Mouse (Mus musculus) urinary bladder, postnatal 4 days (tissue): ENCODE results near the gene Josd2.

Experiments used
- DNase-seq, 2 experiments: peaks; one replicate each; pipeline ENCODE4 v3.0.0; 2021 to 2022; ENCODE audit warnings: low spot score in 2 of 2

The Josd2 gene

DNA sequence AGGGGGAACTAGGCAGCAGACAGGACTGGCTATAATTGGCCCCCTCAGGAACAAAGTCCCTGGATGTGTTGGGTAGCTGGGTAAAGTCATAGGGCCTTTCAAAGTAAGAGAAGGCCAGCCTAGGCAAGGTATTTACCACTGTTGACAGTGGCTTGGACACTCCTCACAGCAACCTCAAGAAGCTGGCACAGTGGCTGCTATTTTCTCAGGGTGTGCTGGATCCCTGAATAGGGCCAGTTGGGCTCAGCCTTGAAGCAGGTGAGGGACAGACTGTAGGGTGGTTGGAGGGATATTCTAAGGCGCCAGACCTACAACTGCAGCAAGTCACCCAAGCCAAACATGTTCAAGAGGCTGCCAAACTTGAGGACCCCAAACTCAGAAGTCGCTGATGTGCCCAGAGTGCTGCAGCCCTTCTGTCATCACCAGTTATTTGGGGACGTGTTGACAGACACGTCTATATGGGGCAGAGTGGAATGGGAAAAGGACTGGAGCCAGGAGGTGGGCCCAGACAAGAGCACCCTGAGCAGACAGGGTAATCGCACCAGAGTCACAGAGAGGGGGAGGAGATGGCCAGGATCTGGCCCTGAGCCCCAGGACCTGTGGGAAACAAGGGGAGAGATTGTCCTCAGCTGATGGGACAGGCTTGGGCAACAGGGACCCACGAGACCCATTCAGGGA lies 4.2 kb downstream of the Josd2 start:
- DNase-seq, result peak in 1 of 2 experiments; percentile 36

DNA sequence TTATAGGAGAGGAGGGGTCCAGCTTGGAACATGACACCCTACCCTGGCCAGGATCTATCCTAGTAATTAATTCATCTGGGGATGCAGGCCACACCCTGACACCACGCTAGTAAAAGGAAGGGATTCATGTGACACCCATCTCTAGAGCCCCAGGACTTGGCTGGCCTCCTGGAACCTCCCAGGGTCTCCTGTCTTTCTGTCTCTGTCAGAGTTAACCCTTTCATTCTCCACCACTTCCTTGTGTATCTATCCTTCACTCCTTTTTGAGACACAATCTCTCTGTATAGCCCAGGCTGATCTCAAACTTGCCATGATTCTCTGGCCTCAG lies 4.7 kb downstream of the Josd2 start:
- no peak for DNase-seq

DNA sequence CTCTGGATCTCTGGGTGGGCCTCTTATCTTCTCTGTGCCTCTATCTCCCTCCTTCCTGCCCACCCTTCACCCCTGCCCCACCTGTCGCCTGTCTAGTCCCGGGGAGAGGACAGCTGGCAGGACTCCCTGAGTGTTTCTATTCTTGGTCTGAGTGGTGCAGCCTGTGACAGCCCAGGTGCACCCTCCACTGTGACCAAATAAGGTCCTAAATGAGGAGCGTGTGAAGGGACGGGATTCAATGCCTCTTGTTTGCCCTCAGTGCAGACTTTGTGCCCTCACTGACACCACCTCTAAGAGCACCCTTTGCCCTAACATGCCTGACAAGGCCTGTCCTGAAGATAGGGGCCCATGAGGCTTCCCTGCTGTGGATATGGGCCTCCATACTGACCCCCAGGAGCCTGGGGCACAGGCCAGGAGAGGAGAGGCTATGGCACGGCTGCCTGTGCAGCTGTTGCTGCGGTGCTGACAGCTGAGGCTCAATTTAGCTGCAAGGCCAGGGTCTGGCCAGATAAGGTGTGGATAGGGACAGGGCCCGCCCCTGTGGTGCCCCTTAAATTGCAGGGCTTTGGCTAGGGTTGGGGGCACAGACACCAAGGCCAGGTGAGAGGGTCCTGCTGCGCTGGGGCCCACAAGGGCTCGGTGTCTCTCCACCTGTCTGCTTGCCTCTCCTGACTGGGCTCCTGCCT lies 5.3 kb downstream of the Josd2 start:
- DNase-seq, result no peak

- DNase-seq, result no peak
Measured at GRCm38 (mm10) chr7:44474419-44474818, 6.6 kb downstream of the Josd2 start.

- peak in 1 of 2 experiments; percentile 44 for DNase-seq
Measured at GRCm38 (mm10) chr7:44475046-44475614, 7.3 kb downstream of the Josd2 start.

DNA sequence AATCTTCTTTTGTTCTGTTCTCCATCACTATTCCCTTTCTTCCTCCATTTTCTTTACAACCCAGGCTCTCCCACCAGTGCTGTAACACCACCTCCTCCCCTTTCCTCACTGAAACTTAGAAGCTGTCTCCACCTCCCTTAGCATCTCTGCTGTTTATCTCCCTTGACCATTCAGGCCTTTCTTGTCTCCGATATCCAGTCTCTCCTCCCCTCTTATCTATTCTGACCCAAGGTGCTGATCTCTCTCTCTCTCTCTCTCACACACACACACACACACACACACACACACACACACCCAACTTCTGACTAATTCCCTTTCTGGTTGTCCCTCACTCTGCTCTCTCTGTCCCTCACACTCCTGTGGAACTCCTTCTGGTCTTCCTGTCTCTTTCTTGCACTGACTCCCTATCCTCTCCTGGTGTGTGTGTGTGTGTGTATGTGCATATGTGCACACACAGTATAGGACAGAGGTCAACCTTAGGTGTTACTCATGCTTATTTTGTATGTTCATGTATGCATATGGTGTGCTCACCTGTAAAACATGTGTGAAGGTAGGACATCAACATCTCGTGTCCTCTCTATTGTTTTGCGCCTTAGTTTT lies 15.2 kb downstream of the Josd2 start:
- DNase-seq, result no peak

DNA sequence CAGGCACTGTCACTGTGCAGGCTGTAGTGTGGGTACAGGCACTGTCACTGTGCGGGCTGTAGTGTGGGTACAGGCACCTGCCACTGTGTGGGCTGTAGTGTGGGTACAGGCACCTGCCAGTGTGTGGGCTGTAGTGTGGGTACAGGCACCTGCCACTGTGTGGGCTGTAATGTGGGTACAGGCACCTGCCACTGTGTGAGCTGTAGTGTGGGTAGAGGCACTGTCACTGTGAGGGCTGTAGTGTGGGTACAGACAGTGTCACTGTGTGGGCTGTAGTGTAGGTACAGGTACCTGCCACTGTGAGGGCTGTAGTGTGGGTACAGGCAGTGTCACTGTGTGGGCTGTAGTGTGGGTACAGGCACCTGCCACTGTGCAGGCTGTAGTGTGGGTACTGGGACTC lies 16.3 kb downstream of the Josd2 start:
- no peak for DNase-seq

- DNase-seq, result peak; percentile 35 to 80
Measured at GRCm38 (mm10) chr7:44484841-44485571, 17.2 kb downstream of the Josd2 start.

DNA sequence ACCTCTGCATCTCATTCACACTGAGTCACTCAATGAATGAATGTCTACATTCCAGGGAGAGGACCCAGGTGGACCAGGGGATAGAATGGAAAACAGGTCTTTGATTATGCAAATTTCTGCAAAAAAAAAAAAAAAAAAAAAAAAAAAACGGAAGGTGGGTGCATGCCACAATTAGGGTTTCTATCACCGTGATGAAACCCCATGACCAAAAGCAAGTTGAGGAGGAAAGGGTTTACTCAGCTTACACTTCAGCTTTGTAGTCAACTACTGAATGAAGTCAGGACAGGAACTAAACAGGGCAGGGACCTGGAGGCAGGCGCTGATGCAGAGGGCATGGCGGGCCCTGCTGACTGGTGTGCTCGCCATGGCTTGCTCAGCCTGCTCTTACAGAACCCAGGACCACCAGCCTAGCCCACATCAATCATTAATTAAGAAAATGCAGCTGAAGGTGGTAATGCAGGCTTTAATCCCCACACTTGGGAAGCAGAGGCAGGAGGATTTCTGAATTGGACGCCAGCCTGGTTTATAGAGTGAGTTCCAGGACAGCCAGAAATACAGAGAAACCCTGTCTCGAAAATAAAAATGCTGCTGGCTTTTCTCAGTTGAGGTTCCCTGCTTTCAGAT lies 17.9 kb downstream of the Josd2 start:
- peak; percentile 9 to 36 for DNase-seq

DNA sequence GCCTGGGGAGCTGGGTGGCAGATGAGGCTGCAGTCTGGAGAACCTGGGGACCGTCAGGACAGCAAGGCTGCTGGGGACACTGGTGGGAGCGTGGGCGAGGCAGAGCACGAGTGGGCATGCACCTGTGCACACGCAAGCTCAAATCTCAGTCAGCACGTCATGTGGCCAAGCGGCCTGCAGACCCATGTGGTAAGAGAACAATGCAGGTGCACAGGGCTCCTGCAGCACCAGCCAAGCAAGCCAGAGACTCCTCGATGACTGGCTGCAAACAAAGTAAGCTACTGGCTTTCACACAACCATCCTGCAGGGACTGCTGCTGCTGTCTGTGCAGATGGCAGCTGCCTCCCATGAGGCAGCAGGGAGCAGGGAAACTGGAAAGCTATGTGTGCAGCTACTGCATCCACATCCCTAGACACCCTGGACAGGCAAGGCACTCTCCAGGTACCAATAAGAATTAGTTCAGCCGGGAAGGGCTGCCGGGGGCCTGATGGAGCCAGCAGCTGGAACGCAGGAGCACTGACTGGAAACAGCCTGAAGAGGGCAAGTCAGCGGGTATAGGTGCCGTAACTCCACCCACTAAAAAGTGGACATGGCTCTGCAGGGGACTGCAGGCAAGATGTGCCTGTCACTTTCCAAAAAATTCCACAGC lies 19.3 kb downstream of the Josd2 start:
- DNase-seq, result peak; percentile 13 to 54

DNA sequence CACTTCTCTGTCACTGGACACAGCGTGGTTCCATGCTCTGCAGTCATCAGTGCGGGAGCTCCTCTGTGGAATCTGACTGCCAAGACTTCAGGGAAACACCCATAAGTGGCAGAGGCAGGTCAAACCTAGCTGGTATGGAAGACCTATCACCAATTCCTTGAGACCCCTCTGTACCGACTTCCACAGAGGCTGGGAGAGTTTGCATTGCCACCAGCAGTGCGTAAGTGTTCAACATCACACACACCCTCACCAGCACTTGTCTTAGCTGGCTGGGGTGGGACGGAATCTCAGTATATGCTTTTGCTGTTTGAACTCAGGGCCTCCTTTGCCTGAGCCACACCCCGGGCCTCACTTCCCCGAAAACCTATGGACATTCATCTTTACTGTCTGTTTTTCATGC lies 20.2 kb downstream of the Josd2 start:
- DNase-seq, result peak; percentile 12 to 56

DNA sequence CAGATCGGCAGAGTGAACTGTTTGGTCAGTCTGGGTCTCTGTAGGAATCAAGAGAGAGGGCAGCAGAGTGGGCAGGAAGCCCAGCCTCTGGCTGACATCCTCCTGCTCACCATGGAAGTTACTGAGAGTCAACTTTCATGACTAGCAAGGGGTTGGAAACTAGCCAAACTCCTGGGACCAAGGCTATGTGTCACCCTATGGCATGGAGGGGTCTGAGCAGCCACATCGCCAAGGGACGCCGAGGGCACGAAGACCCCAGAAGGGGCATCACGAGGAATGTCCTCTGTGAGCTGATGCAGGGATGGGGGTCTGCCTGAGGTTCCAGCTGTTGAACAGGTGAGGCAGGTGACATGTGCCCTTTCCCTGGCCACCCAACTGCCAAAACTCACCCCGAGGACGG lies 20.8 kb downstream of the Josd2 start:
- peak in 1 of 2 experiments; percentile 53 for DNase-seq

DNA sequence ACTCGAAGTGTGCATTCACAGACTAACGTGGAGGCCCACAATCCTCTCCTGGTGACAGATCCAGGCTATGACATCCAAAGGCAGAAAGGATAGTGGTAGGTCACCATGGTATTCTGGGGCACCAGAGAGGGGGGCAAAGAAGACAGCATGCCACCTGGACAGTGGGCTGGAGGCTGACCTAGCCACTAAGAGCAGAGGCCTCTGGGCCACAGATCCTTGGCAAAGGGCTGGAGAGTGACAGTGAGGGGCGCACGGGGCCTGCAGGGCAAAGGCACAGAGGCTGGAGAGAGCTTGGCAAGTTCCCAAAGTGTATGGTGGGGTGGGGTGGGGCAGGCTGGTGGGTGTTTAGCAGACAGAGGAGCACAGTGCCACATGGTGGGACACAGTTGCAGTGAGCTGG lies 22.5 kb downstream of the Josd2 start:
- peak; percentile 16 to 56 for DNase-seq

GRCm38 (mm10) chr7:44491391-44491790 lies 23.6 kb downstream of the Josd2 start:
- DNase-seq, result peak in 1 of 2 experiments; percentile 54

DNA sequence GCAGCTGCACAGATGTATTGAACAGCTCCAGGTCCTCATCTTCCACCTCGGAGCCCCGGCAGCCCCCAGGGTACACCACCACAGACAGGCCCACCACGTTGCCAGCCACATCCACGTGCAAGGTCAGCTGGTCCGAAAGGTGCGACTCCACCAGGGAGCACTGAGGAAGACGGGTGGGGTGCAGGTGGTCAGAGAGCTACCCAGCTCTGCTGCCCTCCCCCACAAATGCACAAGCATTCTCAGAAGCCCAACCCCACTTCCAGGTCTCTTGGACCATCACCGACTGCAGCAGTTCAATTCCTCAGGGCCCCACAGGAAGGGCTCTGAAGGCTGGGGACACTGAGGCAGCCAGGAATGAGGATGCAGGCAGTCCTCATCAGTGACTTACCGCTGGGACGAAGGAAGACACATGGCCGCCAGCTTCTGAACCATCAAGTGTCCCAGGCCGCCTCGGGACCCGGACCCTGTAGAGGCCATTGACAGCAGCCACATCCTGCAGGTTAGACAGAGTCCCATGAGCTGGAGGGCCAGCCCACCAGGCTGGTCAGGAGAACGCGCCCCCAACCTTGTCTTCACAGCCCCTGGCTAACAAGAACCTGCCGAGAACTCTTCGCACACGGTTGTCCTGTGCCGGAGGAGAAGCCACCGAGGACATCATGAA lies 24.5 kb downstream of the Josd2 start:
- DNase-seq, result no peak

DNA sequence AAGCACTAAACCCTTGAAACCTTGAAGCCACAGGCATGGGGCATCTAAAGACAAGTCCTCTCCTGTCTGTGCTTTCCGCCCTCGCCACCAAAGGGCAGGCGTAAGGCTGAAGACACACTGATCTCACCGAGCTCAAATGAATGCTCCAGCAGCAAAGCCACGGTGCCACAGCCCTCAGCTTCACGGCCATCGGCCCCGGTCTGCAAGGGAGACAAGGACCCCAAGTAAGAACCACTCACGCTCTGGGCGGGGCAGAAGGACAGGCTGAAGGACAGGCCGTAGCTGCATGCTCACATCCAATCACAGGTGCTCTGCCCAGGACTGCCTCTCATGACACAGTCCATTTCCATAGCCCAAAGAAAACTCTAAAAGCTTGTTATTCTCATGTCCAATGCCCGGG lies 26.9 kb downstream of the Josd2 start:
- DNase-seq, result no peak

DNA sequence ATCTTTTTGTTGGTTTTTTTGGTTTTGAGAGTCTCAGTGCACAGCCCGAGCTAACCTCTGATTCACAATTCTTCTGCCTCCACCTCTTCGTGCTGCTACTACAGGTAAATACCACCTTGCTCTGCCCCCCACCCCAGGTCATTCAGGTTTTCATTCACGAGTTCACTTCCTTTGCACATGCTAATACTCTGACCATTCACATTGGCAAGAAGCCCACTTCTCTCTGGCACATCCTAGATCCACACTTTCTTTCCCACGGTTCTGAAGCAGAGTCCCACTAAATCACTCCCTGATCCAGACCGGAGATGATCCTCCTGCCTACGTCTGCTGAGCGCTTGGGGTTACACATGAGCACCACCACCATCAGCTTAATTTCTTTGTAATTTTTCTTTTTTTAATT lies 27.3 kb downstream of the Josd2 start:
- DNase-seq, result no peak

- DNase-seq, result peak; percentile 96
Measured at GRCm38 (mm10) chr7:44495992-44496770, 28.4 kb downstream of the Josd2 start, which contains the start of the genes Emc10 and Fam71e1. TSS of gene Emc10 (minus strand) at chr7:44496529. TSS of gene Fam71e1 (plus strand) at chr7:44496581.

DNA sequence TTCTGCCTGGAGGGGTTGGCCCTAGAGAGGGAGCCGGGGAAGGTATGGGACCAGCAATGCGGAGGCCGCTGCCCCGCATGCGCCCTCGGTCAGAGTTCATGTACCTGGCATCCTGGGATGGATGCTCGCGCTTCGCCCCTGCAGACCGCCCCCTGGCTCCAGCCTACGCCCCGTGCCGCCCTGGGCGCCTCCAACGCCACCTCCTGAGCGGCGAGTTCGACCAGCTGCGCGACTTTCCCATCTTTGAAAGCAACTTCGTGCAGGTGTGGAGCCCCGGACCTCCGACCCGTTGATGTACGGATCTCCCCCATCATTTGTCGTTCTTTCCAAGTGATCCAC lies 29.0 kb downstream of the Josd2 start:
- no peak for DNase-seq
